Mouse (Mus musculus): Measurements from ENCODE around the gene Mbtps1.

Gene Mbtps1

DNA sequence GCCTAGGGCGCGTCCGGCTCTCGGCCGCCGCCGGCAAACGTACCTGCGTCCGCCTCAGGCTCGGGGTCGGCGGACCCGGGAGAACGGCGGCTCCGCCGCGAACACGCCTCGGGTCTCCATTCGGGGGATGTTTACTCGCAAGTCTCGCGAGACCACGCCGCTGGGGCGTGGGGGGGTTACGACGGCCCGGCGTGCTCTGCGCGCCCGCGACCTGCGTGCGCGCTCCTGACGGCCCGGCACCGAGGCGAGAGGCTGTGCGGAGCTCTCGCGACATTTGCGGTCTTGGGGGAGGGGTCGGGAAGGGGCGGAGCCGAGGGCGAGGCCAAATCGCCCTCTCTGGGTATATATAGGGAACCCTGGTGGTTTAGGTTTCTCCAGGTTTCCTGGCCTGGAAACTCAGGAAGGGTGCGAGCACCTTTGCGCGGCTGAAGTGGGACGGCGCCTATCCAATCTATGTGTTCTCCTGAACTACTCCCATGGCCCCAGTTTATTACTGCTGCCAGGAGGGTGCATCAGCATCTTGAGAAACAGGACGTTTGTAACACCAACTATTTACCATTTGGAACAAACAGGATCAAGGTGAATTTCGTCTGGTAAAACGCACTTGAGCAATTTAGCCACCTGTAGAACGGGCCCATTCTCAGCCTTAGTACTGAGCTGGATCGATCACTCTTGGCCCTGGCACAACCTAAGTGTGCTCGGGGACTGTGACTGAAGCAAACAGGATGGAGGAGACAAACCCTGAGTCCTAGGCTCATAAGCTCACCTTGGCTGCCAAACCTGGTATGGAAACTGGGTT lies at the start of gene Mbtps1:
Mbtps1 (minus strand) TSS at position 133 of the 799 bp plus-strand sequence.
- in situ Hi-C loops (cut with MboI; ENCODE audit: low pct_unique_long_range_greater_than_20kb in 1 of 2, low sequenced_read_pairs in 2 of 2, unreplicated experiment in 1 of 2) = no loop called here

- in situ Hi-C loops (cut with MboI; ENCODE audit: low pct_unique_long_range_greater_than_20kb in 1 of 2, low sequenced_read_pairs in 2 of 2, unreplicated experiment in 1 of 2) = loop anchor here in 1 of 2 experiments (5.0 to 10.0 kb wide), 2 partner anchors 161 to 194 kb away; partner anchors contain the start of gene Necab2
Observed at GRCm38 (mm10) chr8:119606224-119606623, 47.7 kb upstream of the Mbtps1 start.

GRCm38 (mm10) chr8:119604996-119605395 lies 46.5 kb upstream of the Mbtps1 start, which contains the start of gene Taf1c:
TSS of gene Taf1c (minus strand) at chr8:119605222.
- in situ Hi-C loops (cut with MboI; ENCODE audit: low pct_unique_long_range_greater_than_20kb in 1 of 2, low sequenced_read_pairs in 2 of 2, unreplicated experiment in 1 of 2) = loop anchor here in 1 of 2 experiments (5.0 to 10.0 kb wide), 2 partner anchors 160 to 193 kb away; partner anchors contain the start of gene Necab2

DNA sequence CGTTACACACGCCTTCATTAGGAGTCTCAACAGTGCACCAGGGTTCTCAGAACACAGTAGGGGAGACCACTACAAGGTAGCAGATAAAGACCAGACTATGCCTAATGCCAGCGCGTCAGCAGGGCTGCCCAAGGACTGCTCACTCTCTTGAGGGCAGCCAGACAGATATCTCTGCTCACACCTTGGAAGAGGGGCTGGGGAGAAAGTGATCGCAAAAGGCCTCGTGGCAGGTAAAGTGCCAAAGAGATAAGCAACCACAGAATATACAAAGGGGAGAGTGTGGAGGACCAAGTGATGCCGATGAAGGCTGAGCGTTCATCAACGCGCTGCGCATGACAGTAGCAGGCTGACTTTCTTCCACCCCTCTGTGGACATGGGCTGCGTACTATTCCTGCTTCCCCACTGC lies 45.9 kb upstream of the Mbtps1 start:
- in situ Hi-C loops (cut with MboI; ENCODE audit: low pct_unique_long_range_greater_than_20kb in 1 of 2, low sequenced_read_pairs in 2 of 2, unreplicated experiment in 1 of 2) = loop anchor here in 1 of 2 experiments (10.0 kb wide), 1 partner anchor 160 kb away; the partner anchor contains the start of gene Necab2

GRCm38 (mm10) chr8:119603771-119604170 lies 45.2 kb upstream of the Mbtps1 start:
- in situ Hi-C loops (cut with MboI; ENCODE audit: low pct_unique_long_range_greater_than_20kb in 1 of 2, low sequenced_read_pairs in 2 of 2, unreplicated experiment in 1 of 2) = loop anchor here in 1 of 2 experiments (10.0 kb wide), 1 partner anchor 159 kb away; the partner anchor contains the start of gene Necab2

DNA sequence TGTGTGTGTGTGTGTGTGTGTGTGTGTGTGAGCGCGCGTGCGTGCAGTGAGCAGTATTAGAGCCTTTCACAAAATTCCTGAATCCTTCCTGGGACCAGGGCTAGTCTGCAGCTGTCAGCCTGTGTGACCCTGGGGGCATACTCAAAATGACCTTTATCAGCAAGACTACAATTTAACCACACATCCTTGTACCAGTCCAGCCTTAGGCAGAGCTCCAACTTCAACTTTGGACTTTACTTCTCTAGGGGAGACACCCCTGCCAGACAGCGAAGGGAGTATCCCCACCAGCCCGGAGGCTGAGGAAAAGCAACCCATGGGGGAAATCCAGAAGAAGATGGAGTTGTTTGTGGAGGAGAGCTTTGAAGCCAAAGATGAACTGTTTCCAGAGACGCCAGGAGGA lies 32.9 kb upstream of the Mbtps1 start:
- in situ Hi-C loops (cut with MboI; ENCODE audit: low pct_unique_long_range_greater_than_20kb in 1 of 2, low sequenced_read_pairs in 2 of 2, unreplicated experiment in 1 of 2) = no loop called here

- in situ Hi-C loops (cut with MboI; ENCODE audit: low pct_unique_long_range_greater_than_20kb in 1 of 2, low sequenced_read_pairs in 2 of 2, unreplicated experiment in 1 of 2) = no loop called here
Observed at GRCm38 (mm10) chr8:119590348-119590747, 31.8 kb upstream of the Mbtps1 start.

- in situ Hi-C loops (cut with MboI; ENCODE audit: low pct_unique_long_range_greater_than_20kb in 1 of 2, low sequenced_read_pairs in 2 of 2, unreplicated experiment in 1 of 2) = no loop called here
Observed at GRCm38 (mm10) chr8:119588844-119589243, 30.3 kb upstream of the Mbtps1 start.

- in situ Hi-C loops (cut with MboI; ENCODE audit: low pct_unique_long_range_greater_than_20kb in 1 of 2, low sequenced_read_pairs in 2 of 2, unreplicated experiment in 1 of 2) = no loop called here
Observed at GRCm38 (mm10) chr8:119588321-119588720, 29.8 kb upstream of the Mbtps1 start.

GRCm38 (mm10) chr8:119585901-119586300 lies 27.4 kb upstream of the Mbtps1 start:
- in situ Hi-C loops (cut with MboI; ENCODE audit: low pct_unique_long_range_greater_than_20kb in 1 of 2, low sequenced_read_pairs in 2 of 2, unreplicated experiment in 1 of 2) = no loop called here

- in situ Hi-C loops (cut with MboI; ENCODE audit: low pct_unique_long_range_greater_than_20kb in 1 of 2, low sequenced_read_pairs in 2 of 2, unreplicated experiment in 1 of 2) = no loop called here
Observed at GRCm38 (mm10) chr8:119580441-119581161, 22.1 kb upstream of the Mbtps1 start.

DNA sequence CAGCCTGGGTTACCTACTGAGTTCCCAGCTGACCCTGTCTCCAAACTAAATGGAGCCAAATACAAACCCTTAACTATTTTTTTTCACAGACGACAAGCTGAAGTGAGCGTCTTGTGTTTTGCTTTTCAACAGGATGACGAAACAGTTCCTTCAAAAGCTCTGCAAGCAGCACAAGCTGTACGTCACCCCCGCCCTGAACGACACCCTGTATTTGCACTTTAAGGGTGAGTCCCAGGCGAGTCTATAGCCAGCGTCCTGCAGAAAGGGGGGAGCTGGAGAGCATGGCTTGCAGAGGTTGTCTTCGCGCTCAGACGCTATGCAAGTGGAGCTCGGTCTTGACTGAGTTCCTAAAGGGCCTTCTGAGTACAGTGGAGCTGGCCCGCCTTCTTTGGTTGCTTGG lies 20.6 kb upstream of the Mbtps1 start:
- in situ Hi-C loops (cut with MboI; ENCODE audit: low pct_unique_long_range_greater_than_20kb in 1 of 2, low sequenced_read_pairs in 2 of 2, unreplicated experiment in 1 of 2) = no loop called here

DNA sequence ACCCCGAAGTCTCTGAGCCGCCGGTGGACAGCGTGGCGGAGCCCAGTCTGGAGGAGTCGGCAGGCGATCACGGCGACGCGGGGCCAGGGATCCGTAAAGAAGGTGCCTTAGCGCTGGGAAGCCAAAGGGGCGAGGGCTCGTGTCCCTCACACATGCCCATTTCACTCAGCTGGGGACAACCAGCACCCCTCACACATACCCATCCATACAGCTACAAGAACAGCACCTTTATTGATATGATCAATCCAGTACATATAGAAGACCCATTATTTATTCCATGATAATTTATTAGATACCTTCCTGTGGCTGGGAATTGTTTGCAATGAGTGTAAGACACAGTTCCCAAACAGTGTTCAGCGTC lies 16.8 kb upstream of the Mbtps1 start:
- in situ Hi-C loops (cut with MboI; ENCODE audit: low pct_unique_long_range_greater_than_20kb in 1 of 2, low sequenced_read_pairs in 2 of 2, unreplicated experiment in 1 of 2) = no loop called here

DNA sequence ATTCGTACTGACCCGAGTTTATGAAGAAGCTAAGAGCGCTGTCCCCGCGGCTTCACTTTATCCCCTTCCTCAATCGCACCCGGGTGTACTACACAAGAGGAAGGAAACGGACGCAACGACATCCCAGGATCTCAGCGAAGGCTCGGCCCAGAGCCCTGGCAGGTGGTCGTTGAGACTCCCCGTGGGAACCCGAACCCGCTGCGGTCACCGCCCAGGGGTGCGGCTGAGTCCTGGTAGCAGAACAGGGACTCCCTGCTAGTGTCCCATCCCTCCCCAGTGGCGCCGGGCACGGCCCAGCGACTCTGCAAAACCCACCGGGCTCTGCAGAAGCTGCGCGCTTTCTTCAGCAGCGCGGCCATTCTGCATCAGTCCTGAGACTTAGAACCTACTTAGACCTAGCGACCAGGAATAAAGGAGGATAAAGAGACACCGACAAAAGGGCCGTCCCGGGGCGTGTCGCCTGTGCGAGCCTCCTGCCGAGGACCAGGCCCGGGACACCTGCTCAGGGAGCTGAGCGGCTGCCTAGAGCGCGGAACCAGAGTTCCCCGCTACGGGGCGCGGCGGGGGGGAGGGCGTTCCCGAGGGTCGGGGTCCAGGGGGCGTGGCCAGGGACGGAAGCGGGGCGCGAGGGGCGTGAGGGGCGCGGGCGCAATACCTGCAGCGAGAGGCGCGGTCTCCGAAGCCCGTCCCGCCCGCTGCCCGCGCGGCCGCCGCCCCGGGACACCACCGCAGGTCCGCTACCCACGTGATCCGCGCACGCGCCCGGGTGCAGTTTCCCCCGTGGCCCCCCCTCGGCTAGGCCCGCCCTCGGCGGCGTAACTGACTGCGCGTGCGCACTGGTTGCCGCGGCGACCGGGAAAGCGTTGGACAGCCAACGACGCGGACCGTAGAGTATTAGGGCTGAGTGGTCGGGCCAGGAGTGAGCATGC lies 16.2 kb upstream of the Mbtps1 start, which contains the start of the genes Hsdl1 and Dnaaf1:
Hsdl1 (minus strand) TSS at position 747 of the 929 bp plus-strand sequence.
Dnaaf1 (plus strand) TSS at position 799 of the 929 bp plus-strand sequence.
- in situ Hi-C loops (cut with MboI; ENCODE audit: low pct_unique_long_range_greater_than_20kb in 1 of 2, low sequenced_read_pairs in 2 of 2, unreplicated experiment in 1 of 2) = no loop called here

DNA sequence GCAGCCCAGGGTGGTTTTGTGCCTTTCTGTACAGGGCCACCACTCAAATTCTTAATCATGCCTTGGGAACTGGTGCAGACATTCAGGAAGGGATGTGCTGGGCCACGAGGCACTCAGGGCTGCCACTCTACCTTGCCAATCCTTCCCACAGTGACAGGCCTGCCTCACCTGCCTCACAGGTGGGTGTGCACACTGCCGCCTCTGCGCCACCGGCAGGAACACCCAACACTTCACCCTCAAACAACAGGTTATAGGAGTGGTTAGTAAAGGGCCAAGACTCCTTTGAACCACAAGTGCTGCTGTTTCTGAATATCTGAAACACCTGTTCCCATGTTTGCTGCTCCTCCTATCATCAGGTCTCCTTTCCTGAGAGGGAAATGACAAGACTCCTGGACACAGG lies 13.9 kb upstream of the Mbtps1 start:
- in situ Hi-C loops (cut with MboI; ENCODE audit: low pct_unique_long_range_greater_than_20kb in 1 of 2, low sequenced_read_pairs in 2 of 2, unreplicated experiment in 1 of 2) = no loop called here

- in situ Hi-C loops (cut with MboI; ENCODE audit: low pct_unique_long_range_greater_than_20kb in 1 of 2, low sequenced_read_pairs in 2 of 2, unreplicated experiment in 1 of 2) = no loop called here
Observed at GRCm38 (mm10) chr8:119571135-119571534, 12.6 kb upstream of the Mbtps1 start.

DNA sequence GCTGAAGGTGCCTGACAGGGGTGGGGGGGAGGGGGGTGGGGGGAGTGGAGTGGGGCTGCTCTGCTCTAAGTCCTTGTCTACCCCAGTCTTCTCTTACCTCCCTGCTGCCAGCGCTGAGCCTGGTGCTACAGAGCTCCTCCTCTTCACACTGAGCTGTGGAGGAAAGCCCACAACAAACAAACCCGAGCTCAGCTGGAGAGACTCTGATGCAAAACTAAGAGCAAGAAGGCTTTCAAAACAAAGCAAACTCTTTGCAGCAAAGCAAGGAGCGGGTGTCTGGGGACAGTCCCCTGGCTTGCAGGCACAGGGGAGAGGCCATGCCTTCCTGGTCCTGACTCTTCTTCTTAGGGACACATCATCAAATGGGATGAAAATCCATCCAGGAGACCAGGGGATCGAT lies 11.3 kb upstream of the Mbtps1 start:
- in situ Hi-C loops (cut with MboI; ENCODE audit: low pct_unique_long_range_greater_than_20kb in 1 of 2, low sequenced_read_pairs in 2 of 2, unreplicated experiment in 1 of 2) = no loop called here

GRCm38 (mm10) chr8:119568951-119569350 lies 10.4 kb upstream of the Mbtps1 start:
- in situ Hi-C loops (cut with MboI; ENCODE audit: low pct_unique_long_range_greater_than_20kb in 1 of 2, low sequenced_read_pairs in 2 of 2, unreplicated experiment in 1 of 2) = no loop called here
